Mouse (Mus musculus): ENCODE measurements around the gene 2900026A02Rik.

- TF ChIP-seq POLR2A (IDR thresholded peaks at IDR 0.05; ENCODE audit: control insufficient read depth, low read depth, low read length) (no peak), CTCF (IDR thresholded peaks at IDR 0.05; ENCODE audit: control insufficient read depth, insufficient read depth, insufficient replicate concordance, low read depth, low read length) (no peak)
Observed at GRCm38 (mm10) chr5:113219876-113220275, 1.2 kb downstream of the 2900026A02Rik start.

Measured in testis, adult 2 months (tissue).